Mouse (Mus musculus) intestine, embryonic 14.5 days (tissue): ENCODE measurements around the gene Zfp593. TPM values are rescaled to one million over a fixed set of nuclear protein-coding genes. Genes with fewer than 3 reads are reported as not detected.

Experiments
- ATAC-seq: fragments of 200-750 bp; cut with Nextera tagmentation; replicated peaks from 2 replicates; pipeline ENCODE4 v1.8.0; 2017; ENCODE audit warnings: low read depth, moderate number of reproducible peaks, moderate TSS enrichment, moderate library complexity; ENCODE audit not compliant: low FRiP score, low TSS enrichment
- DNase-seq: peaks from one replicate; pipeline ENCODE4 v3.0.0-alpha.2; 2018; ENCODE audit warnings: low spot score
- H3K27ac ChIP-seq: fragments of 300-500 bp; sonication (generic); 2 replicates; pipeline ENCODE4 v1.5.1; 2014; ENCODE audit warnings: low read depth, mild to moderate bottlenecking, control low read depth
- H3K27me3 ChIP-seq: fragments of 300-500 bp; sonication (generic); replicated peaks from 2 replicates; pipeline ENCODE4 v1.6.1; 2014; ENCODE audit warnings: low read length, control low read depth; ENCODE audit not compliant: control insufficient read depth, insufficient read depth
- H3K36me3 ChIP-seq: fragments of 300-500 bp; sonication (generic); 2 replicates; pipeline ENCODE4 v1.6.1; 2014; ENCODE audit warnings: low read length, control low read depth; ENCODE audit not compliant: control insufficient read depth, insufficient read depth
- H3K4me1 ChIP-seq: fragments of 300-500 bp; sonication (generic); replicated peaks from 2 replicates; pipeline ENCODE4 v1.6.1; 2014; ENCODE audit warnings: low read length, control low read depth, mixed read lengths; ENCODE audit not compliant: control insufficient read depth, insufficient read depth
- H3K4me2 ChIP-seq: fragments of 300-500 bp; sonication (generic); 2 replicates; pipeline ENCODE4 v1.6.1; 2014; ENCODE audit warnings: low read length
- H3K4me3 ChIP-seq: fragments of 300-500 bp; sonication (generic); 2 replicates; pipeline ENCODE4 v1.5.1; 2014; ENCODE audit warnings: low read depth, low read length, control low read depth, mixed read lengths
- H3K9ac ChIP-seq: fragments of 300-500 bp; sonication (generic); 2 replicates; pipeline ENCODE4 v1.6.1; 2014; ENCODE audit warnings: mild to moderate bottlenecking, low read length
- H3K9me3 ChIP-seq: fragments of 300-500 bp; sonication (generic); 2 replicates; pipeline ENCODE4 v1.6.1; 2016; ENCODE audit warnings: low read length, control low read depth; ENCODE audit not compliant: control insufficient read depth
- WGBS: fragments of 180-500 bp; shearing (Covaris S2); extraction: QIAGEN DNeasy Blood & Tissue Kit; methylation state at CpG from one replicate; pipeline ENCODE4 v1.1.7; 2014; 5-methylcytosine and 5-hydroxymethylcytosine counted together
- polyA plus RNA-seq: library from polyadenylated mRNA; unstranded; fragments of >200 nt; fragmentation: Nextera tagmentation; extraction: Ambion mirVana; gene quantifications from 2 replicates; pipeline ENCODE4 v1.2.1, GENCODE M21; 2014

Gene Zfp593
- polyA plus RNA-seq: 17.5 and 20.7 TPM in 2 replicates

- H3K4me2 ChIP-seq: peak within 1 kb of the TSS; percentile 90
- H3K36me3 ChIP-seq: 0 out of 2 replicates have a peak, but pooled peaks cover 8% of the 10 kb centered on the region
- DNase-seq: peak; percentile 99
- no peaks in the 10 kb centered on the region for H3K9me3 ChIP-seq
- WGBS: under 1% methylated on average over 60 of the region's 60 CpGs
- H3K27ac ChIP-seq: no peak within 1 kb of the TSS
- peak; percentile 86 for ATAC-seq
- peak within 1 kb of the TSS; percentile 86 for H3K4me3 ChIP-seq
- H3K27me3 ChIP-seq: peaks cover 33% of the 10 kb centered on the region
- H3K9ac ChIP-seq: peak within 1 kb of the TSS; percentile 84
- H3K4me1 ChIP-seq: peaks cover 8% of the 10 kb centered on the region
Measured at GRCm38 (mm10) chr4:134245148-134245843, at the start of gene Zfp593. Gene Zfp593, minus strand, starts transcription at chr4:134245592.

- no peak overlapping the region for H3K27ac ChIP-seq
- no peak for DNase-seq
- H3K9me3 ChIP-seq: 0 out of 2 replicates have a peak, but pooled peaks cover 3% of the 10 kb centered on the region
- H3K27me3 ChIP-seq: 0 out of 2 replicates have a peak, but pooled peaks cover 9% of the 10 kb centered on the region
- no peak for ATAC-seq
- WGBS: 62% methylated on average over 9 of the region's 9 CpGs
- no peak overlapping the region for H3K4me3 ChIP-seq
- no peaks in the 10 kb centered on the region for H3K36me3 ChIP-seq
- no peak overlapping the region for H3K4me2 ChIP-seq
- peaks cover 5% of the 10 kb centered on the region for H3K4me1 ChIP-seq
- H3K9ac ChIP-seq: no peak overlapping the region
Measured at GRCm38 (mm10) chr4:134293692-134294163, 48.3 kb upstream of the Zfp593 start.

DNA sequence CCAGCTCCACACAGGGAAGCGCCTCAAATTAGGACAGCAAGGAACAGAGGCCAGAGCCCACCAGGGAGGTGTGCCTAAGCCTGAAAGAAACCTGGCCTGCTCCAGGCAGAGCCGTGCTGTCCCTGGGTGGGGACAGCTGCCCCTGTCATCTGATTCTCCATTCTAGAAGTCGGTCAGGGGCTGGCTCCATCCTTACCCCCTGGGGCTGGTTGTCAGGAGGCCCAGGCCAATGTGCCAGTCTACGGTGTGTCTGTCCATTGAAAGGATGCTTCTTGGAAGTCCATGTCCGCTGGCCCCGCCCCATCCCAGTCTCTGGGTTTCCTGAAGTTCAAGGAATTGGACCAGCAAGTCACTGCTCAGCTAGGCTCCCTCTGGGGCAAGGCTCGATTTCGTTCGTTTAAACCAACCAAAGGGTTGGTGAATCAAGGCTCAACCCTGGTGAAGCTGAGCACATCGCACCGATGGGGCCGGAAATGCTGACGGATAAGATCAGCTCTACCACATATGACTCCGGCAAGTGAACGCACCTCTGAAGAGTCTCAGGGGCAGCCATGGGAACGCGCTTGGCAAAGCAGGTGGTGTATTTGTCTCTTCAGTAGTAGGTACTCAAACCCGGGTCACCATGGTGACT is 47.8 kb upstream of the Zfp593 start:
- ATAC-seq (no peak), DNase-seq (no peak)
- H3K9ac ChIP-seq: no peak overlapping the region
- 0 out of 2 replicates have a peak, but pooled peaks cover 3% of the 10 kb centered on the region for H3K9me3 ChIP-seq
- H3K27ac ChIP-seq: no peak overlapping the region
- no peak overlapping the region for H3K4me2 ChIP-seq
- 76% methylated on average over 18 of the region's 18 CpGs for WGBS
- no peak overlapping the region for H3K4me3 ChIP-seq
- H3K36me3 ChIP-seq: no peaks in the 10 kb centered on the region
- 0 out of 2 replicates have a peak, but pooled peaks cover 9% of the 10 kb centered on the region for H3K27me3 ChIP-seq
- H3K4me1 ChIP-seq: peaks cover 11% of the 10 kb centered on the region

GRCm38 (mm10) chr4:134292067-134292466 is 46.7 kb upstream of the Zfp593 start:
- ATAC-seq: no peak
- DNase-seq: peak; percentile 96
- no peak overlapping the region for H3K4me3 ChIP-seq
- 0 out of 2 replicates have a peak, but pooled peaks cover 9% of the 10 kb centered on the region for H3K27me3 ChIP-seq
- H3K9me3 ChIP-seq: 0 out of 2 replicates have a peak, but pooled peaks cover 3% of the 10 kb centered on the region
- H3K27ac ChIP-seq: no peak overlapping the region
- no peaks in the 10 kb centered on the region for H3K36me3 ChIP-seq
- H3K4me1 ChIP-seq: peaks cover 13% of the 10 kb centered on the region
- WGBS: 18% methylated on average over 7 of the region's 7 CpGs
- H3K9ac ChIP-seq: no peak overlapping the region
- H3K4me2 ChIP-seq: no peak overlapping the region

- H3K4me2 ChIP-seq: peak overlapping the region; percentile 89
- peak overlapping the region; percentile 97 for H3K4me3 ChIP-seq
- no peak for DNase-seq
- peak overlapping the region; percentile 99 for H3K27ac ChIP-seq
- H3K9me3 ChIP-seq: no peaks in the 10 kb centered on the region
- H3K36me3 ChIP-seq: peaks cover 11% of the 10 kb centered on the region
- ATAC-seq: no peak
- 12% methylated on average over 11 of the region's 11 CpGs for WGBS
- H3K27me3 ChIP-seq: 0 out of 2 replicates have a peak, but pooled peaks cover 9% of the 10 kb centered on the region
- H3K4me1 ChIP-seq: peaks cover 23% of the 10 kb centered on the region
- H3K9ac ChIP-seq: peak overlapping the region; percentile 97
Measured at GRCm38 (mm10) chr4:134288397-134289256, 43.2 kb upstream of the Zfp593 start.

- Histone ChIP-seq H3K9me3 (no peaks in the 10 kb centered on the region), H3K36me3 (peaks cover 21% of the 10 kb centered on the region), H3K4me2 (peak within 1 kb of the TSS; percentile 89), H3K4me3 (peak within 1 kb of the TSS; percentile 97), H3K27me3 (no peaks in the 10 kb centered on the region), H3K27ac (peak within 1 kb of the TSS; percentile 99), H3K4me1 (peaks cover 23% of the 10 kb centered on the region), H3K9ac (peak within 1 kb of the TSS; percentile 97)
- peak; percentile 91 for DNase-seq
- WGBS: under 1% methylated on average over 40 of the region's 43 CpGs
- peak; percentile 83 for ATAC-seq
Measured at GRCm38 (mm10) chr4:134287575-134288025, 42.2 kb upstream of the Zfp593 start, which contains the start of gene Pdik1l. Gene Pdik1l, minus strand, starts transcription at chr4:134287895.

GRCm38 (mm10) chr4:134287168-134287564 is 41.8 kb upstream of the Zfp593 start:
- Histone ChIP-seq H3K27me3 (no peaks in the 10 kb centered on the region), H3K36me3 (peaks cover 26% of the 10 kb centered on the region), H3K4me3 (peak overlapping the region; percentile 97), H3K27ac (peak overlapping the region; percentile 99), H3K9me3 (no peaks in the 10 kb centered on the region), H3K9ac (peak overlapping the region; percentile 97), H3K4me1 (peaks cover 23% of the 10 kb centered on the region), H3K4me2 (peak overlapping the region; percentile 89)
- ATAC-seq (peak; percentile 92), DNase-seq (peak; percentile 99)
- WGBS: 2% methylated on average over 40 of the region's 59 CpGs
